14 mouse cellular contexts compared by ENCODE assay signal in genomic region chr1:132289965-132290364, GRCm38 (mm10). TPM values are rescaled to one million over a fixed set of nuclear protein-coding genes. Genes with fewer than 3 reads are reported as not detected.
A peak's percentile ranks its signal among the peaks of the same experiment; 100 is the strongest.
DNase-seq lines count a peak whose midpoint lies in the region; ATAC-seq and TF ChIP-seq lines count a peak whose summit lies in the region.
"Had no signal": no experiment of that assay in that cellular context is flagged by ENCODE, and none has a peak within 500 bp of the region (broad histone marks: within the 10 kb centered on the region; RNA-seq: fewer than 3 reads in every experiment).

No protein-coding gene starts in this region.

- H3K27ac ChIP-seq in intestine, embryonic 15.5 days = no peak overlapping the region
- H3K27ac ChIP-seq in intestine, embryonic 16.5 days (ENCODE audit: low read length) = no peak overlapping the region
- no peak overlapping the region for H3K27ac ChIP-seq in midbrain, embryonic 16.5 days (ENCODE audit: low read length)
- H3K27ac ChIP-seq in liver, postnatal 0 days (ENCODE audit: low read depth) = no peak overlapping the region
- H3K27ac ChIP-seq: left cerebral cortex, adult 2 months; liver, embryonic 14.5 days had no signal

- H3K4me3 ChIP-seq in intestine, embryonic 15.5 days (replicated peaks) = no peak overlapping the region
- no peak overlapping the region for H3K4me3 ChIP-seq in intestine, embryonic 16.5 days (ENCODE audit: low read length)
- peak overlapping the region; percentile 26; the same call in 1 of the 2 replicates for H3K4me3 ChIP-seq in E14TG2a.4 (replicated peaks; ENCODE audit: low read length)
- H3K4me3 ChIP-seq in midbrain, embryonic 16.5 days (ENCODE audit: low read depth, low read length) = no peak overlapping the region
- no peak overlapping the region for H3K4me3 ChIP-seq in liver, postnatal 0 days (ENCODE audit: low read depth, low read length)
- H3K4me3 ChIP-seq: erythroblast, embryonic 14.5 days; left cerebral cortex, adult 2 months had no signal

- 79% methylated on average over 6 of the region's 6 CpGs for WGBS in intestine, embryonic 15.5 days
- WGBS in intestine, embryonic 16.5 days = 69% methylated on average over 6 of the region's 6 CpGs
- WGBS in midbrain, embryonic 16.5 days = 56% methylated on average over 6 of the region's 6 CpGs
- 59% methylated on average over 6 of the region's 6 CpGs for WGBS in liver, postnatal 0 days (ENCODE audit: insufficient replicate concordance)

- no peaks in the 10 kb centered on the region for H3K9me3 ChIP-seq in intestine, embryonic 15.5 days
- H3K9me3 ChIP-seq in intestine, embryonic 16.5 days (ENCODE audit: control insufficient read depth, low read length) = no peaks in the 10 kb centered on the region
- no peaks in the 10 kb centered on the region for H3K9me3 ChIP-seq in E14TG2a.4 (ENCODE audit: low read length)
- H3K9me3 ChIP-seq in midbrain, embryonic 16.5 days (replicated peaks; ENCODE audit: control insufficient read depth, low read length, poor library complexity, severe bottlenecking) = no peaks in the 10 kb centered on the region
- no peaks in the 10 kb centered on the region for H3K9me3 ChIP-seq in liver, postnatal 0 days (ENCODE audit: low read length)

- no peak overlapping the region for H3K9ac ChIP-seq in intestine, embryonic 15.5 days
- H3K9ac ChIP-seq in intestine, embryonic 16.5 days (ENCODE audit: low read depth, low read length) = no peak overlapping the region
- peak overlapping the region; percentile 11; the same call in 1 of the 2 replicates for H3K9ac ChIP-seq in midbrain, embryonic 16.5 days (ENCODE audit: low read depth, low read length)
- no peak overlapping the region for H3K9ac ChIP-seq in liver, postnatal 0 days (replicated peaks)
- H3K9ac ChIP-seq: liver, embryonic 14.5 days had no signal

- no peaks in the 10 kb centered on the region for H3K27me3 ChIP-seq in intestine, embryonic 15.5 days (replicated peaks)
- H3K27me3 ChIP-seq in intestine, embryonic 16.5 days (replicated peaks; ENCODE audit: control insufficient read depth, insufficient read depth, low read length) = no peaks in the 10 kb centered on the region
- no peaks in the 10 kb centered on the region for H3K27me3 ChIP-seq in E14TG2a.4 (ENCODE audit: insufficient read depth, low read length)
- no peaks in the 10 kb centered on the region for H3K27me3 ChIP-seq in midbrain, embryonic 16.5 days (ENCODE audit: control insufficient read depth, insufficient read depth, low read depth, low read length)
- H3K27me3 ChIP-seq in liver, postnatal 0 days (ENCODE audit: insufficient read depth, low read length) = no peaks in the 10 kb centered on the region; the same call in 1 of the 2 replicates

- peak; percentile 21; the same call in 1 of the 2 replicates for ATAC-seq in intestine, embryonic 15.5 days
- no peak for ATAC-seq in intestine, embryonic 16.5 days
- no peak for ATAC-seq in midbrain, embryonic 16.5 days
- no peak for ATAC-seq in liver, postnatal 0 days
- ATAC-seq: activated CD4-positive, CD25-positive, alpha-beta regulatory T cell, adult 4 months had no signal

- DNase-seq in cerebellum, postnatal 36 days = peak; percentile 53 to 63
- no peak for DNase-seq in layer of hippocampus, adult 9-10 months (ENCODE audit: low spot score)
- no peak for DNase-seq in liver, postnatal 0 days
- DNase-seq in frontal cortex, postnatal 10 days (ENCODE audit: low spot score in 2 of 2) = no peak
- DNase-seq: kidney, adult 11 months; thymus, adult 18-20 months had no signal

- no peak for TF ChIP-seq CTCF in E14TG2a.4 (conservative IDR thresholded peaks at IDR 0.05; ENCODE audit: low read length)
- no peak for TF ChIP-seq CTCF in liver, postnatal 0 days (IDR thresholded peaks at IDR 0.05; ENCODE audit: low read depth)

- no peak overlapping the region for H3K4me2 ChIP-seq in intestine, embryonic 15.5 days (replicated peaks)
- no peak overlapping the region for H3K4me2 ChIP-seq in intestine, embryonic 16.5 days (ENCODE audit: low read depth, low read length)
- H3K4me2 ChIP-seq in midbrain, embryonic 16.5 days (ENCODE audit: low read length) = no peak overlapping the region
- H3K4me2 ChIP-seq in liver, postnatal 0 days (ENCODE audit: low read depth, low read length) = no peak overlapping the region

- peaks cover 17% of the 10 kb centered on the region for H3K4me1 ChIP-seq in intestine, embryonic 15.5 days (replicated peaks)
- H3K4me1 ChIP-seq in intestine, embryonic 16.5 days (ENCODE audit: control insufficient read depth, insufficient read depth, low read length) = peaks cover 12% of the 10 kb centered on the region
- H3K4me1 ChIP-seq in E14TG2a.4 (replicated peaks; ENCODE audit: low read depth, low read length) = peaks cover 94% of the 10 kb centered on the region
- peaks cover 33% of the 10 kb centered on the region for H3K4me1 ChIP-seq in midbrain, embryonic 16.5 days (ENCODE audit: control insufficient read depth, insufficient read depth, low read length)
- H3K4me1 ChIP-seq in liver, postnatal 0 days (ENCODE audit: insufficient read depth) = peaks cover 2% of the 10 kb centered on the region; the same call in 1 of the 2 replicates

- H3K36me3 ChIP-seq in intestine, embryonic 15.5 days = no peaks in the 10 kb centered on the region
- H3K36me3 ChIP-seq in intestine, embryonic 16.5 days (ENCODE audit: control insufficient read depth, insufficient read depth, low read length) = no peaks in the 10 kb centered on the region
- no peaks in the 10 kb centered on the region for H3K36me3 ChIP-seq in E14TG2a.4 (ENCODE audit: insufficient read depth, low read length)
- no peaks in the 10 kb centered on the region for H3K36me3 ChIP-seq in midbrain, embryonic 16.5 days (ENCODE audit: control insufficient read depth, insufficient read depth, low read length)
- H3K36me3 ChIP-seq in liver, postnatal 0 days (replicated peaks; ENCODE audit: insufficient read depth, low read length) = no peaks in the 10 kb centered on the region

- TF ChIP-seq EP300 in liver, postnatal 0 days (IDR thresholded peaks at IDR 0.05; ENCODE audit: low read depth) = no peak

RNA-seq across cellular contexts. Expression of gene Klhdc8a, which starts 8.5 kb away (rescaled TPM):
- 0.23 and 0.49 TPM in 2 replicates for polyA plus RNA-seq in intestine, embryonic 15.5 days (2015; fragmentation: Nextera tagmentation; extraction: Ambion mirVana)
- polyA plus RNA-seq in intestine, embryonic 16.5 days (2015; fragmentation: Nextera tagmentation; extraction: Ambion mirVana) = 0.09 and 0.33 TPM in 2 replicates
- 8.3 and 10.8 TPM in 2 replicates for polyA plus RNA-seq in midbrain, embryonic 16.5 days (2015; fragmentation: Nextera tagmentation; extraction: Ambion mirVana)
- 0.32 and 0.40 TPM in 2 replicates for polyA plus RNA-seq in liver, postnatal 0 days (2015; fragmentation: Nextera tagmentation; extraction: Ambion mirVana)
- polyA plus RNA-seq: activated CD4-positive, CD25-positive, alpha-beta regulatory T cell, adult 4 months; erythroblast, embryonic 14.5 days had no signal

RNA-seq across cellular contexts. Expression of gene Nuak2, which starts 26.0 kb away (rescaled TPM):
- polyA plus RNA-seq in intestine, embryonic 15.5 days (2015; fragmentation: Nextera tagmentation; extraction: Ambion mirVana) = 4.7 and 5.5 TPM in 2 replicates
- polyA plus RNA-seq in intestine, embryonic 16.5 days (2015; fragmentation: Nextera tagmentation; extraction: Ambion mirVana) = 4.6 and 5.6 TPM in 2 replicates
- polyA plus RNA-seq in midbrain, embryonic 16.5 days (2015; fragmentation: Nextera tagmentation; extraction: Ambion mirVana) = 19.8 and 22.0 TPM in 2 replicates
- polyA plus RNA-seq in liver, postnatal 0 days (2015; fragmentation: Nextera tagmentation; extraction: Ambion mirVana) = 6.0 and 6.8 TPM in 2 replicates
- polyA plus RNA-seq: erythroblast, embryonic 14.5 days had no signal

Comparison
In these comparisons a context has a peak if more than half of its experiments do, and no peak if none do; other contexts are left out.
1. DNase-seq: peak in cerebellum, postnatal 36 days (2 of 2); none in layer of hippocampus, adult 9-10 months (single experiment), liver, postnatal 0 days (single experiment) and frontal cortex, postnatal 10 days (0 of 2).